Mouse (Mus musculus) kidney, adult 2 months (tissue): Measurements from ENCODE around the gene Hoxa7. TPM values are rescaled to one million over a fixed set of nuclear protein-coding genes. Genes with fewer than 3 reads are reported as not detected.

Source experiments
- DNase-seq: peaks from one replicate; pipeline ENCODE4 v3.0.0; 2021
- H3K27ac ChIP-seq: fragments of 200-500 bp; 2 replicates; pipeline ENCODE4 v1.5.1; 2012; ENCODE audit warnings: low read depth, low read length, control low read depth, inconsistent platforms; ENCODE audit not compliant: insufficient read depth
- H3K27me3 ChIP-seq: fragments of 200-500 bp; replicated peaks from 2 replicates; pipeline ENCODE4 v1.6.1; 2012; ENCODE audit warnings: mild to moderate bottlenecking, moderate library complexity, low read length, inconsistent platforms; ENCODE audit not compliant: control insufficient read depth, insufficient read depth
- H3K36me3 ChIP-seq: fragments of 200-500 bp; 2 replicates; pipeline ENCODE4 v1.6.1; 2012; ENCODE audit warnings: mild to moderate bottlenecking, moderate library complexity, low read length, inconsistent platforms; ENCODE audit not compliant: control insufficient read depth, insufficient read depth
- H3K4me1 ChIP-seq: fragments of 200-500 bp; 2 replicates; pipeline ENCODE4 v1.6.1; 2011; ENCODE audit warnings: low read length; ENCODE audit not compliant: control insufficient read depth, insufficient read depth
- H3K4me3 ChIP-seq: fragments of 200-500 bp; 2 replicates; pipeline ENCODE4 v1.5.1; 2011; ENCODE audit warnings: mild to moderate bottlenecking, low read depth, low read length, control low read depth; ENCODE audit not compliant: insufficient read depth
- CTCF ChIP-seq: fragments of 200-500 bp; conservative IDR thresholded peaks from 2 replicates; pipeline ENCODE4 v1.5.1; 2011; ENCODE audit warnings: low read depth, mild to moderate bottlenecking, control low read depth, low read length, moderate library complexity, mixed read lengths; ENCODE audit not compliant: insufficient read depth, insufficient read length
- POLR2A ChIP-seq: fragments of 200-500 bp; IDR thresholded peaks from one replicate; pipeline ENCODE4 v1.6.1; 2011; ENCODE audit warnings: low read depth, low read length, control low read depth
- WGBS: fragments of 180-500 bp; shearing (Covaris S2); methylation state at CpG from one replicate; pipeline ENCODE4 v1.1.7; 2018; 5-methylcytosine and 5-hydroxymethylcytosine counted together
- polyA plus RNA-seq: library from polyadenylated mRNA; depleted of rRNA; stranded (reverse); fragments of >200 nt; gene quantifications from 2 replicates; pipeline ENCODE4 v1.2.3, GENCODE M21; 2012

Hoxa7 gene
- polyA plus RNA-seq, 1 experiment = 44.1 TPM

DNA sequence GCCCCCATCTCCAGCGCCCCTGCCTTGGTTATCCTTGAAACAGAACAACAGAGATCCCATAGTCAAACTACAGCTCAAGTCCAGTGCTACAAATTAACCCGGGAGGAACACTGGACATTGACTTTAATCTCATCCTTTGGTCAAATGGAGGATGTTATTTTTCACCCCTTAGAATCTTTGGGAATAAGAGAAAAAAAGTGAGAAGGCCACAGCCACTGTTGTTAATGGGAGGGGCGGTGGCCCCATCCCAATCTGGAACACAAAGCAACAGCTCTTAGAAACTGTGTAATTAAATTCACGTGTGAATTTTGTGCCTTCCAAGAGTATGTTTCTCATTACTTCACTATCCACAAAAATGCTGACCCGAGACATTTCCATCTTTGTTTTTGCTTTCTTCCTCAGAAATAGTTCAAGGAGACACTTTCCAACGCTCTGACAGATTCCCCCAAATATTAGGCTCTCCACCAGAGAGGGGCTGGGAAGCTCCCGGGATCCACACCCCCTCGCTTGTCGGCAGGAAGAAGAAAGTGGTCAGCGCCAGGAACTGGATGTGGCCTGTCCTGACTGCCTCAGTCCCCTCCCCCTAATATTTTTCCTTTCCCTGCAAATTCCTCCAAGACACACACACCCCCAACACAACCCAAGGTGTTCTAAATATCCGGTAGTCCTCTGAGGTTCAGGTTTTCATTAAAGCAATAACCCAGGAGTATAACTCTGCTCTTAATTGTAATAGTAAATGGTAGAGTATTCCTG is 6.0 kb upstream of the Hoxa7 start:
- TF ChIP-seq POLR2A = no peak
- Histone ChIP-seq H3K27ac (peak overlapping the region; percentile 95), H3K4me3 (no peak overlapping the region), H3K36me3 (no peaks in the 10 kb centered on the region; the same call in 1 of the 2 replicates), H3K4me1 (no peaks in the 10 kb centered on the region), H3K27me3 (no peaks in the 10 kb centered on the region)
- peak; percentile 73 for DNase-seq
- WGBS = 9% methylated on average over 11 of the region's 11 CpGs

DNA sequence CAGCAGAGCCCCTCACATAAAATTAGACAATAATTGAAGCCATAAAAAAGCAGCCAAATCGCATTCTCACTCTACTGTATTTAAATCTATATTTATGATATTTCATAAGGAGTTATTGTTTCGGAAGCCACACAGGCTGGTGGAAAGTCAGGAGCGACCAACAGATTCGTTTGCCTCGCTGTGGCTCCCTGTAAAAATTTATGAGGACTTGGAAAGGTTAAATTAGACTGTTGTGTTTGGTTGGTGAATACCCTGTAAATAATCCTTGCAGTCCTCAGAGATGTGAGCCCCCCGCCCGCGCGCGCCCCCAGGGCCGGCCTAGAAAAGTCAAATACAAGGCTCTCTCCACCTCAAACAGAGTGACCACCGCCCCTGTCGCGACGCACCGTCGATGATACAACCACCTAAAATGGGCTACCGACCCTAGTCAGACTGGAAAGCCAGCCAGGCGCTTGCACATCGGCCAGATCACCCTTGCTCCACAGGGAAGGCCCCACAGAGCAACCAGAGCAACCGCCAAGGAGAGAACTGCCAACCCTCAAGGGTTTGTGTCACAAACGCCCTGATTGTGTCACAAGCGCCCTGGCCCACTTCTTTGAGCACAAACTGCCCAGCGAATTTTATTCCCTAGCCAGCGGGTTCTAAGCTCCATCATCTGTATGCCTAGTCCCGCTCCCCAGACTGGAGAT is 5.1 kb upstream of the Hoxa7 start:
- peak overlapping the region; percentile 83 for H3K4me3 ChIP-seq
- H3K27ac ChIP-seq = peak overlapping the region; percentile 95
- 11% methylated on average over 26 of the region's 26 CpGs for WGBS
- H3K4me1 ChIP-seq = no peaks in the 10 kb centered on the region
- H3K36me3 ChIP-seq = no peaks in the 10 kb centered on the region; the same call in 1 of the 2 replicates
- DNase-seq = peak; percentile 69
- H3K27me3 ChIP-seq = no peaks in the 10 kb centered on the region
- TF ChIP-seq POLR2A (no peak), CTCF (no peak)

DNA sequence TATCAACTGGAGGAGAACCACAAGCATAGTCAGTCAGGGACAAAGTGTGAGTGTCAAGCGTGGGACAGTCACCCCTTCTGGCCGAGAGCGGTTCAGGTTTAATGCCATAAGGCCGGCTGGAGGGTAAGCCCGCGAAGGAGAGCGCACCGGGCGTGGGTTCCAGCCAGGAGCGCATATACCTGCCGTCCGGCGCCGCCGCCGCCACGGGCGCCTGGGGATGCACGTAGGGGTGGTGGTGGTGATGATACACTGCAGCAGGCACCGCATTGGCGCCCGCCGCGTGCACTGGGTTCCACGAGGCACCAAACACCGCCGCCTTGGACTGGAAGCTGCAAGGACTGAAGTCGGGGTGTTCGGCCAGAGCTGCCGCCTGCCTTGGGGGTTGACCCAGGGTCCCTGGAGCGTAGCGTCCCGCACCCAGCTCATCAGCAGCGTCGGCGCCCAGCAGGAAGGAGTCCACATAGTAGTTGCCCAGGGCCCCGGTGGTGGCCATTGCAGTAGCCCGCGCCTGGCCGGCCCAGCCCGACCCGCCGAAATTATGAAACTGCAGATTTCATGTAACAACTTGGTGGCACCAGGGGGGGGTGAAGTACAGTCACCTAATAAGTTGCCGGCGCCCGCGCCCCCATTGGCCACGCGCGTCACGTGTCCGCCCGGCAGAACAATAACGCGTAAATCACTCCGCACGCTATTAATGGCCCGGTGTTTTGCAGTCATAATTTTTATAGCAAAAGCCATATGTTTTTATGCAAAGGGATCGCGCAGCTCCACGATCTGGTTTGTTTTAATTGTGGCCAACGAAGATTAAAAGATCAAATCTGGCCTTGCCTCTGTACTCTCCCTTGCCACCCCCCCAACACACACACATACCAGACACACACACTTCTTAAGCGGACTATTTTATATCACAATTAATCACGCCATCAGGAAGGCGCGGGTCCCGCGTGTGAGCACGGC is 4.2 kb upstream of the Hoxa7 start:
- H3K4me3 ChIP-seq = peak overlapping the region; percentile 83

DNA sequence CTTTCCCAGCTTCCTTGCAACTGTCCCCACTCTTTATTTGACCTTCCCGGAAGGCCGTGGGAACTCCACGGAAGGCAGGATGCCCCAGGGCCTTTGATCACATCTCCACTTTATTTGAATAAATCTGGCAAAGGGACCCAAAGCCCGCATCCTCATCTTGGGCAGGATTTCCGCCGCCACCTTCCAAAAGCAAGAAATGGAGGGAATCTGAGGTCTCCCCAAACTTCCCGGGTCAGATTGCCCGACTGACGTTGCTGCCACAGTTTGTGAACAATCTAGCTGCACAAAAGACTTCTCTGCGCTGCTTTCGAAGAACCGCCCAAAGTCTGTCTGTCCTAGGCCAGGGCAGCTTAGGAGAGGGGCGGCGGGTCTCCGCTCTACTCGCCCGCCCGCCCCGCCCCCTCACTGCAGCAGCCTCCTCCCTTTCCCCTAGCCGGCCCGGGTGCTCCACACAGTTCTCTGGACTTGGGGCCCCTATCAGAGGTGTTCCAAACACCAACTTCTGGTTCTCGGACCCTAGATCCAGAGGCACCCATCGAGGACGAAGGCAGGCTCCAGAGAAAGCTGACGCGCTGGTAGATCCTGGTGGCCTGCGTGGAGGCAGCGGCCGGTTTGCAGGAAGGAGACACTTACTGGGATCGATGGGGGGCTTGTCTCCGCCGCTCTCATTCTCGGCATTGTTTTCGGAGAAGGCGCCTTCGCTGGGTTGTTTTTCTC is 3.4 kb upstream of the Hoxa7 start:
- peak overlapping the region; percentile 95 for H3K27ac ChIP-seq
- DNase-seq = peak; percentile 53
- H3K4me3 ChIP-seq = peak overlapping the region; percentile 83
- H3K4me1 ChIP-seq = no peaks in the 10 kb centered on the region
- no peak for TF ChIP-seq POLR2A
- H3K27me3 ChIP-seq = no peaks in the 10 kb centered on the region
- under 1% methylated on average over 36 of the region's 36 CpGs for WGBS
- H3K36me3 ChIP-seq = no peaks in the 10 kb centered on the region; the same call in 1 of the 2 replicates

More for the DNA sequence above, 4.2 kb upstream of the Hoxa7 start:
- Histone ChIP-seq H3K27ac (peak overlapping the region; percentile 95), H3K27me3 (no peaks in the 10 kb centered on the region), H3K4me1 (no peaks in the 10 kb centered on the region), H3K36me3 (no peaks in the 10 kb centered on the region; the same call in 1 of the 2 replicates)
- DNase-seq = peak; percentile 97
- under 1% methylated on average over 69 of the region's 69 CpGs for WGBS
- TF ChIP-seq POLR2A (no peak), CTCF (no peak)

DNA sequence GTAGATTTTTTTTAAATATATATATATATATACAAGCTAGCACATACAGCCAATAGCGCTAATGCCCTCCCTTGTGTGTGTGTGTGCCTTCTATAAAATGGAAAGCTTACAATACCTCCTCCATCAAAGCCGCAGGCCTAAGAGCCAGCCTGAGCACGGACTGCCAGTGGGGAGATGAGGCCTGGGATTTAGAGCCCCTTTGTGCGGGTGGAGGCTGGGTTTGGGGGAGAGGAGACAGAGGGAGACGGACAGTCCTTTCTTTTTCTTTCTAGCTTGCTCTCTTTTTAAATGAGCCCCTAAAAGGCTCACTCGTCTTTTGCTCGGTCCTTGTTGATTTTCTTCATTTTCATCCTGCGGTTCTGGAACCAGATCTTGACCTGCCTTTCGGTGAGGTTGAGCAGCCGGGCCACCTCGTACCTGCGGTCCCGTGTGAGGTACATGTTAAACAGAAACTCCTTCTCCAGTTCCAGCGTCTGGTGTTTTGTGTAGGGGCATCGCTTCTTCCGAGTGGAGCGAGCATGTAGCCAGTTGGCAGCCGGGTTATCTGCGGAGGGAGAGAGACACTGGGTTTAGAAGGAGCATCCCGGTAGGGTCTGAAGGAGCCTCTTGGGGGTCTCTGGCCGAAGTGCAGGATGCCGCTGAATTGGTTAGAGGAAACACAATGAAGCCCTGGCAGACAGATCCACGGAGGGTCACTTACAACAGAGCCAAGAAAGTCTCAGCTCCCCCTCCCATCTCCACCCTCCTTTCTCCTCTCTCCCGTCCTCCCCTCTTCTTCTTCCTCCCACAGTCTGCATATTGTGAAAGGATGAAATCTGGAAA is 2.5 kb upstream of the Hoxa7 start:
- Histone ChIP-seq H3K27ac (peak overlapping the region; percentile 81), H3K27me3 (no peaks in the 10 kb centered on the region), H3K4me1 (0 out of 2 replicates have a peak, but pooled peaks cover 3% of the 10 kb centered on the region), H3K36me3 (no peaks in the 10 kb centered on the region; the same call in 1 of the 2 replicates), H3K4me3 (peak overlapping the region; percentile 83)
- TF ChIP-seq POLR2A (no peak), CTCF (no peak)
- WGBS = 6% methylated on average over 24 of the region's 24 CpGs
- DNase-seq = peak; percentile 56

DNA sequence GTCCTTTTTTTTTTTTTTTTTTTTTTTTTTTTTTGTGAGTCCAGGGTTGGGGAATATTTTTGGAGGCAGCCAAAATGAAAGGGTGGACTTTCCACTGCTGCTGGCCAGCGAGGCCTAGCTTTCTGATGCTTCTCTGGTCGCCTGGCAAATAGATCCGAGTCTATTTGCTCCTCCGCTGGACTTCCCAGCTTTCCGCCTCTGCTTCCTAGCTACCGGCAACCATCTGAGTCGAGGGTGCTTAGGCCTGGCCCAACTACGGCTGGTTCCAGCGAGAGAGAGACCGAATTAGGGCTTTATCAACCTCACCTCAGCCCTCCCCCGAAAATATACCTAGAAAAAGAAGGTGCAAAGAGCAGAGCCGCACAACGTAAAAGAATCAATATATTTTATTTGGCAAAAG is 1.1 kb upstream of the Hoxa7 start:
- Histone ChIP-seq H3K27me3 (no peaks in the 10 kb centered on the region), H3K36me3 (no peaks in the 10 kb centered on the region; the same call in 1 of the 2 replicates), H3K27ac (peak overlapping the region; percentile 91), H3K4me3 (peak overlapping the region; percentile 30), H3K4me1 (0 out of 2 replicates have a peak, but pooled peaks cover 4% of the 10 kb centered on the region)
- TF ChIP-seq POLR2A (no peak), CTCF (no peak)
- peak; percentile 53 for DNase-seq
- 16% methylated on average over 13 of the region's 13 CpGs for WGBS
